Mouse (Mus musculus) kidney, adult 2 months (tissue): ENCODE measurements around the gene Calr4.

Experiments used
- CTCF ChIP-seq: fragments of 200-500 bp; conservative IDR thresholded peaks from 2 replicates; pipeline ENCODE4 v1.5.1; 2011; ENCODE audit warnings: low read depth, mild to moderate bottlenecking, control low read depth, low read length, moderate library complexity, mixed read lengths; ENCODE audit not compliant: insufficient read depth, insufficient read length
- POLR2A ChIP-seq: fragments of 200-500 bp; IDR thresholded peaks from one replicate; pipeline ENCODE4 v1.6.1; 2011; ENCODE audit warnings: low read depth, low read length, control low read depth

GRCm38 (mm10) chr4:109207524-109207923 lies 26.8 kb upstream of the Calr4 start:
- no peak for TF ChIP-seq POLR2A
- TF ChIP-seq CTCF: no peak
